Mouse (Mus musculus) intestine, embryonic 15.5 days (tissue): Measurements from ENCODE around the gene Mapk8ip2. TPM values are rescaled to one million over a fixed set of nuclear protein-coding genes. Genes with fewer than 3 reads are reported as not detected.
"Not testable (repeated sequence)": the region's sequence is repeated elsewhere in the genome, so short reads cannot be mapped to it uniquely, and the experiment has no call there.

Source experiments
- ATAC-seq: fragments of 200-750 bp; cut with Nextera tagmentation; 2 replicates; pipeline ENCODE4 v1.8.0; 2017; ENCODE audit warnings: moderate TSS enrichment, moderate library complexity
- H3K27ac ChIP-seq: fragments of 300-500 bp; sonication (generic); 2 replicates; pipeline ENCODE4 v1.5.1; 2015; ENCODE audit warnings: mild to moderate bottlenecking, inconsistent platforms
- H3K27me3 ChIP-seq: fragments of 300-500 bp; sonication (generic); replicated peaks from 2 replicates; pipeline ENCODE4 v1.6.1; 2015; ENCODE audit warnings: inconsistent platforms
- H3K36me3 ChIP-seq: fragments of 300-500 bp; sonication (generic); 2 replicates; pipeline ENCODE4 v1.6.1; 2015; ENCODE audit warnings: inconsistent platforms
- H3K4me1 ChIP-seq: fragments of 300-500 bp; sonication (generic); replicated peaks from 2 replicates; pipeline ENCODE4 v1.6.1; 2015; ENCODE audit warnings: inconsistent platforms
- H3K4me2 ChIP-seq: fragments of 300-500 bp; sonication (generic); replicated peaks from 2 replicates; pipeline ENCODE4 v1.6.1; 2015; ENCODE audit warnings: mild to moderate bottlenecking, inconsistent platforms
- H3K4me3 ChIP-seq: fragments of 300-500 bp; sonication (generic); replicated peaks from 2 replicates; pipeline ENCODE4 v1.5.1; 2015; ENCODE audit warnings: inconsistent platforms
- H3K9ac ChIP-seq: fragments of 300-500 bp; sonication (generic); 2 replicates; pipeline ENCODE4 v1.6.1; 2015; ENCODE audit warnings: inconsistent platforms
- H3K9me3 ChIP-seq: fragments of 300-500 bp; sonication (generic); 2 replicates; pipeline ENCODE4 v1.6.1; 2016; ENCODE audit warnings: inconsistent platforms
- WGBS: fragments of 180-500 bp; shearing (Covaris S2); methylation state at CpG from one replicate; pipeline ENCODE4 v1.1.7; 2015; 5-methylcytosine and 5-hydroxymethylcytosine counted together
- polyA plus RNA-seq: library from polyadenylated mRNA; unstranded; fragments of >200 nt; fragmentation: Nextera tagmentation; extraction: Ambion mirVana; gene quantifications from 2 replicates; pipeline ENCODE4 v1.2.1, GENCODE M21; 2015

Mapk8ip2 gene
- polyA plus RNA-seq, 1 experiment from 2014 or later: 4.1 TPM

DNA sequence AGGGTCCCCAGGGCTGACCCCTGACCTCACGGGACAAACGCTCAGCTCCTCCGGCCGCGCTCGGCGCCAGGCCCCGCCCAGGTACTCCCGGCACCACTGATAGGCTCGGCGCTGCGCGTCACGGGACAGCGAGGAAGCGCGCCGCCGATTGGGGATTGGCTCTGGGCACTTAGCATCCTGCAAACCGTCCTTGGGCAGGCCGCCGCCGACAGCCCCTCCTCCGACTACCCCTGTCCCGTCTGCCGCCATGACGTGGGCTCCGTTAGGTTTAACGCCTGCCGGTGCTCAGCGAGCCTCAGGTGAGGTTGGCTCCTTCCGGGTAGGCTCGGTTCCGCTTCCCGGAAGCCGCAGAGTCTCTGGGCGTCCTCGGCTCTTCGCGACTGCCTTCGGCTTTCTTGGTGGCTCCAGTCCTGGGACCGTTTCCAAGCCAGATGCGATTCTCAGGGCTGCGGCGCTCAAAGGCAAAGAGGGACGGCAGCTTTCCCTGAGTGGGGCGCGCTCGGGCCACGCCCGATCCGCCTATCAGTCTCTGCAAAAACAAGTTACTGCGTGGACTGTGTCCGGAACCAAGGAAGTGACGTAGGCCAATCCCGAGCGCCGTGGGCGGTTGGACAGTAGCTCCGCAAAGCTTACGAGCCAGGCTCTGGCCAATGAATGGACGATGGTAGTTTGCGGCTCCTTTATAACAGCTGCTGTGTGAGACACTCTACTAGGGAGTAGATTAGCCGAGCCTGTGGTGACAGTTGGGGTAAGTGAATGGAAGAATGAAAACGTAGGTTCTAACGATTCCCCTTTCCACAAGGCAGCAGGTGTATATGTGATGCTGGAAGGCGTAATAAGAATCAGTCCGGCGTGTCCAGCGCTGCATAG, 24.1 kb upstream of the Mapk8ip2 start, which contains the start of the genes C730034F03Rik, Gm44502 and Chkb:
Gene C730034F03Rik (plus strand): TSS at position 238 of the 870 bp plus-strand sequence.
Gene Gm44502 (minus strand): TSS at position 345 of the 870 bp plus-strand sequence.
Gene Chkb (minus strand): TSS at position 557 of the 870 bp plus-strand sequence.
- Histone ChIP-seq H3K4me1 (0 out of 2 replicates have a peak, but pooled peaks cover 4% of the 10 kb centered on the region), H3K27me3 (no peaks in the 10 kb centered on the region), H3K36me3 (peaks cover 15% of the 10 kb centered on the region), H3K27ac (peak within 1 kb of the TSS; percentile 99), H3K4me3 (peak within 1 kb of the TSS; percentile 81), H3K9me3 (no peaks in the 10 kb centered on the region), H3K4me2 (peak within 1 kb of the TSS; percentile 88), H3K9ac (peak within 1 kb of the TSS; percentile 83)
- WGBS: under 1% methylated on average over 70 of the region's 70 CpGs
- ATAC-seq: peak; percentile 96

DNA sequence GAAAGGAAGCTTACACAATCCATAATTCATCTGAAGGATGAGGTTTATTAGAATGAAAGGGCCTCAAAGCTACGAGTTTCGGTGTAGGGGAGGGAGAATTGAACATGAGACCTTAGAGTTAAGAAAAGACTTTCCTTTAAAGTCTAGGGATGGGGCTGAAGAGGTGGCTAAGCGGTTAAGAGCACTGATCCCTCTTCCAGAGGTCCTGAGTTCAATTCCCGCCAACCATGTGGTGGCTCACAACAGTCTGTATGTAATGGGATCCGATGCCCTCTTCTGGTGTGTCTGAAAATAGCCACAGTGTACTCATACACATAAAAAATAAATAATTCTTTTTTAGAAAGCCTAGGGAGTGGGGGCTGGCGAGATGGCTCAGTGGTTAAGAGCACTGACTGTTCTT, 23.4 kb upstream of the Mapk8ip2 start:
- Histone ChIP-seq H3K4me3 (peak overlapping the region; percentile 81), H3K36me3 (peaks cover 15% of the 10 kb centered on the region), H3K4me1 (0 out of 2 replicates have a peak, but pooled peaks cover 4% of the 10 kb centered on the region), H3K9me3 (no peaks in the 10 kb centered on the region), H3K27me3 (no peaks in the 10 kb centered on the region), H3K9ac (peak overlapping the region; percentile 83), H3K4me2 (peak overlapping the region; percentile 88), H3K27ac (peak overlapping the region; percentile 99)
- ATAC-seq: no peak
- WGBS: 54% methylated on average over 6 of the region's 6 CpGs

DNA sequence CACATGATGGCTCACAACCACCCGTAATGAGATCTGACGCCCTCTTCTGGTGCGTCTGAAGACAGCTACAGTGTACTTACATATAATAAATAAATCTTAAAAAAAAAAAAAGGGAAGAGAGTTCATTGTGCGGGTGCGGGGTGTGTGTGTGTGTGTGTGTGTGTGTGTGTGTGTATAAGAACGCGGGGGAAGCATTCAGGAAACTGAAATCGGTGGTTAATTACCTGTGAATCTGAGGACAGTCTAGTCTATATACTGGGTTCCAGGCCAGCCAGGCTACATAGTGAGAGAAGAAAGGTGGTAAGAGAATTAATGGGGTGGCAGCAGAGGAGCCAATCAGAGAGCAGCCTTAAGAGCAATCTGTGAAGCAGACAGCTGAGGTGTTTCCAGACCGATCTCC, 22.9 kb upstream of the Mapk8ip2 start:
- not testable (repeated sequence) for H3K9me3 ChIP-seq, H3K4me1 ChIP-seq, H3K27ac ChIP-seq, H3K4me2 ChIP-seq, ATAC-seq, H3K27me3 ChIP-seq, H3K9ac ChIP-seq, H3K4me3 ChIP-seq
- peaks cover 15% of the 10 kb centered on the region for H3K36me3 ChIP-seq
- 67% methylated on average over 9 of the region's 9 CpGs for WGBS

DNA sequence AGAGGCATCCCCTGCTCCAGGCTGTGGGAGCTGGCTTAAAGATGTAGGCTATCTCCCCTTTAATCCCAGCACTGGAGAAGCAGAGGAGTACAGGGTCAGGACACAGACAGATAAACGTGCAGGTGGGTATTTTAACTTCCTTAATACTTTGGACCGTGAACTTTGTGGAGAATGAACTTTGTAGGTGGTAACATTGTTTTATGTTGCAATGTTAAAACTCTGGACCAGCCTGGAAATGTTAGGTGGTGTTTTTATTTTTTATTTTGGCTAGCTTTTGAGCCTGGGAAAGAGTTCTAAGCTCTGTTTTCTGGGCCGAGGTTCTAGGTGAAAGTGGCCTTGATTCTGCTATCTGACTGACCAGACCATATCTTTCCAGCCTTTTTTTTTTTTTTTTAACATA, 22.4 kb upstream of the Mapk8ip2 start:
- H3K36me3 ChIP-seq: peaks cover 13% of the 10 kb centered on the region
- WGBS: 75% methylated on average over 3 of the region's 3 CpGs
- no peak for ATAC-seq
- H3K4me2 ChIP-seq: no peak overlapping the region
- no peak overlapping the region for H3K4me3 ChIP-seq
- H3K27me3 ChIP-seq: no peaks in the 10 kb centered on the region
- H3K4me1 ChIP-seq: 0 out of 2 replicates have a peak, but pooled peaks cover 4% of the 10 kb centered on the region
- H3K9me3 ChIP-seq: no peaks in the 10 kb centered on the region
- no peak overlapping the region for H3K27ac ChIP-seq
- H3K9ac ChIP-seq: no peak overlapping the region

DNA sequence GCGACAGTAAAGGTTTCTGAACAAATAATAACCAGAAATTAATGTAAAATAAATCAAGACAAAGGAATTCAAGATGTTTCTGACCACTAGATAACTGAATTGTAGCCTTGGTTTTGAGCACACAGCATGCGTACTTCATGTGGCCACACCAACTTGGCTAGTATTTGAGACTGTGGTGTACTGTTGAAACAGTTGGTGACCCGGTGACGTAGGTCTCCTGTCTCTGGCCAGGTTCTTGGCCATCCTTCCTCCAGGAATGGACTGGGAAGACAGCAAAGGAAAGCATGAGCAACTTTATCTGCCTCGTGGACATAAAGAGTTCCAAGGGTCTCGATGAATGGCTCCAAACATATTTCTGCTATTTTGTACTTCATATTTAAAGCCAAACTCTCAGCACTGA, 21.9 kb upstream of the Mapk8ip2 start:
- 88% methylated on average over 6 of the region's 6 CpGs for WGBS

DNA sequence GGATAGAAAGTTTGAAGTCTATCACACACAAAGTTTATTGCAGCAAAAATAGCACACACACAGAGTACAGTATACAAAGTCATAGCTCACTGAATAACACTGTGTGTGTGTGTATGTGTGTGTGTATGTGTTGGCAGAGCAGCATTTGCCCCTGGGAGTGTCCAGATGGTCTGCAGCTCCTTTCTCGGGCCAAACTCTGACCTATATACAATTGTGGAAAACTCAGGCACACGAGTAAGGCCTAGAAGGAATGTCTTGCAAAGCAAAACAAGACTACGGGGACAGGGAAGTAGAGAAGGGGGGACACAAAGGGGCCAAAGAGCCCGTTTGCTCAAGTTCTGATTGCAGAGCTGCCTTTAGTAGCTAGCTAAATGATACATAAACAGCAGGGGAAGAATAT, 20.8 kb upstream of the Mapk8ip2 start:
- H3K4me2 ChIP-seq: no peak overlapping the region
- H3K9ac ChIP-seq: no peak overlapping the region
- H3K4me3 ChIP-seq: no peak overlapping the region
- no peak for ATAC-seq
- peaks cover 2% of the 10 kb centered on the region; the same call in 1 of the 2 replicates for H3K36me3 ChIP-seq
- no peaks in the 10 kb centered on the region for H3K27me3 ChIP-seq
- H3K27ac ChIP-seq: no peak overlapping the region
- H3K9me3 ChIP-seq: no peaks in the 10 kb centered on the region
- 78% methylated on average over 4 of the region's 4 CpGs for WGBS
- H3K4me1 ChIP-seq: 0 out of 2 replicates have a peak, but pooled peaks cover 4% of the 10 kb centered on the region

More for the DNA sequence above, 21.9 kb upstream of the Mapk8ip2 start:
- Histone ChIP-seq H3K9me3 (no peaks in the 10 kb centered on the region), H3K27me3 (no peaks in the 10 kb centered on the region), H3K36me3 (peaks cover 8% of the 10 kb centered on the region), H3K4me2 (no peak overlapping the region), H3K4me3 (no peak overlapping the region), H3K4me1 (0 out of 2 replicates have a peak, but pooled peaks cover 4% of the 10 kb centered on the region), H3K27ac (no peak overlapping the region), H3K9ac (no peak overlapping the region)
- ATAC-seq: no peak

DNA sequence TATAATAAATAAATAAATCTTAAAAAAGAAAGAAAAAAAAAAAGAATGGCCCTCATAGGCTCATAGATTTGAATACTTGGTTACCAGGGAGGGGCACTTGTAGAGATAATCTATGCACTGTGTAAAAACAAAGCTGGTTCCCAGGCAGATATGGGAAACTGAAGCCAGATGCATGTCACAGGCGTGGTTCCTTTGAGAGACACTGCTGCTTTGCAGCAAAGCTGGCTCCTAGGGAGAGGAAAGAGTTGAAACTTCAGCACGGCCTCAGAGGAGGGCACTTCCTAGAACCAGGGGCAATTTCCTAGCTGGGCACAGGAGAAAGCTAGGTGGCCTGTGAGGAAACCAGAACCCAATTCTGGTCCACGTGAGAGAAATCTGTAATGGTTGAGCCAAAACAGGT, 19.6 kb upstream of the Mapk8ip2 start:
- no peaks in the 10 kb centered on the region for H3K9me3 ChIP-seq
- H3K4me2 ChIP-seq: no peak overlapping the region
- no peak for ATAC-seq
- H3K27ac ChIP-seq: no peak overlapping the region
- no peaks in the 10 kb centered on the region for H3K36me3 ChIP-seq
- H3K9ac ChIP-seq: no peak overlapping the region
- H3K27me3 ChIP-seq: no peaks in the 10 kb centered on the region
- no peak overlapping the region for H3K4me3 ChIP-seq
- no peaks in the 10 kb centered on the region for H3K4me1 ChIP-seq
- 68% methylated on average over 3 of the region's 3 CpGs for WGBS

DNA sequence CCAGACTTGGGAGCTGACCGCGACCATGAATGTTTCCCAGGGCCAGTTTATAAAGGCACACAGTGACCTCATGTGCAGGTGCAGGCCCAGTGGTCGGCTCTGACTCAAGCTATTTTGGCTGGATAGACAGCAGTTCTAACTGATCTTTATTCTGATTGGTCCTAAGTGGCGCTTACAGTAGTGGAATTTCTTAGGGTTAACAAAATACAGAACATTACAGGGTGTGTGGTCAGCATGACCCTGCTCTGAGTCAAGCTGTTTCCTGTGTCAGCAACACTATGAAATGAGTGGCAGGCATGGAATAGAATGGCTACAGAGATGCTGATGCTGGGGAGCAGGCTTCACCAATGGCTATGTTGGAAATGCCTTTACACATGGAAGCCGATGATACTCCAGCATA, 17.8 kb upstream of the Mapk8ip2 start:
- Histone ChIP-seq H3K9me3 (no peaks in the 10 kb centered on the region), H3K4me1 (no peaks in the 10 kb centered on the region), H3K36me3 (no peaks in the 10 kb centered on the region), H3K4me3 (no peak overlapping the region), H3K4me2 (no peak overlapping the region), H3K27me3 (no peaks in the 10 kb centered on the region), H3K9ac (no peak overlapping the region), H3K27ac (no peak overlapping the region)
- no peak for ATAC-seq
- WGBS: 83% methylated on average over 5 of the region's 5 CpGs

DNA sequence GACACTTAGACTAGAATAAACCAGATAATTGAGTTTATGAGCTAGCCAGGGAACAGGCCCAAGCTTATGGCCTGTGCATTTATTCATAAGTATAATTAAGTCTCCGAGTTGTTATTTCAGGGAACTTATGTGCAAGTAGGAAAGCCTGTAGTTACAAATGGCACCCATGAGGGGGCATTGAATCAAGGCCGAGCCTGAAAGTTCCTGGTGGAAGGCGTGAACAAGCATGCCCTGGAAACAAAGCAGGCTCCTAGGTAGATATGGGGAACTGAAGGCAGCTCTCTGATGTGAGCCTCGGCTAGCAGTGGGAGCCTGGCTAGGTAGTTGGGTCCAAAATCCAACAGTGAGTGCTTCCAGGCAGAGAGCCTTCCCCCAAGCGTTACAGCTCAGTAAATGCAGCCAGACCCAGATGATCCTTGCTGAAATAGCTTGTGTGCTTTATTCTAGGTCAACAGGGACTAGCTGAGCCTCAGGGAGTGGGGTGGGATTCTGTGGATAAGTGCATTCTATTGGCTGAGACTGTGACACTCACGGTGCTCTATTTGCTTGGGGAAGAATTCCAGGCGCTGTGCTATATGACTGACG, 11.1 kb upstream of the Mapk8ip2 start:
- Histone ChIP-seq H3K9ac (no peak overlapping the region), H3K27ac (no peak overlapping the region), H3K4me1 (no peaks in the 10 kb centered on the region), H3K9me3 (no peaks in the 10 kb centered on the region), H3K27me3 (no peaks in the 10 kb centered on the region), H3K4me2 (no peak overlapping the region), H3K4me3 (no peak overlapping the region), H3K36me3 (no peaks in the 10 kb centered on the region)
- no peak for ATAC-seq
- 40% methylated on average over 8 of the region's 8 CpGs for whole genome bisulfite sequencing

DNA sequence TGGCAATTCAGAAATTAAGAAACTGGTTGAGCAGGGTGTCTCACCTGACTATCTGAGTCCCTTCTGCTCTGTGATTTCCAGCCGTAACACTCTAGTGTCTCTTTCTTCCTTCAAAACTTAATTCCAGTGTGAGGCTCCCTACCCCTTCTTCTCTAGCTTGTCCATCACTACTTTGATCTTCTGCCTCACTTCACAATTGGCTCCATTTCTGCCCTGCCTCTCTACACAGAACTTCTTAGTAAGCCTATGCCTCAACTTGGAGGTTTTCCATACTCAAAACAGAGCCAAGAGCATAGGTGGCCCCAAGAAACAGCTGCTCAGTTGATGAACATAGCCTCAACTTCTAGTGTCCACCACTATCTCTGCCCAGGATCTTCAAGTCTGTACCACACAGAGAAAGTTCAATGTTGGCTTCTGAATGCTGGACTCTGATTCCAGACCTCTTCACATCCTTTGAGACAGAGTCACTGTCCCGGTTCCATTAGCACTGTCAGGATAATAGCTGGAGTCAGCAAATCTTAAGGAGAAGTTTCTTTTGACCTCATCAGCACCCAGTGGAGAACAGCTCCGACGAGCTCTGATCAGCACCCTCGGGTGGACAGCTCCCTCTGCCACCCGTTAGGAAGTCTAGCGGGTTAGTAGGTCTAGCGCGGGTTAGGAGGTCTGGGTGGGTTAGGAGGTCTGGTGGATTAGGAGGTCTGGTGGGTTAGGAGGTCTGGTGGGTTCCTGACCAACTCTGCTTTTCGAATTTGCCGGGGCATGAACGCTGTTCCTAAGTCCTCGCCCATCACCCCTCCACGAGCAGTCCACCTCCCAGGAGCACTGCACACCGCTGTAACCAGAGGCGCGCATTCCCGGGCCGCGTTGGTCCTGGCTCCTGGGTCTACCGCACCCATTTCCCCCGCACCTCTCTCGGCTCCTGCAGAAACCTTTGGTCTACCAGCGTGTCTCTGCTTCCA, 528 bp upstream of the Mapk8ip2 start:
- Histone ChIP-seq H3K9ac (no peak overlapping the region), H3K27ac (no peak overlapping the region; the same call in 1 of the 2 replicates), H3K9me3 (no peaks in the 10 kb centered on the region), H3K4me3 (peak overlapping the region; percentile 43), H3K27me3 (peaks cover 21% of the 10 kb centered on the region), H3K36me3 (no peaks in the 10 kb centered on the region), H3K4me1 (peaks cover 8% of the 10 kb centered on the region), H3K4me2 (peak overlapping the region; percentile 78)
- 5% methylated on average over 24 of the region's 24 CpGs for WGBS
- ATAC-seq: peak; percentile 82

DNA sequence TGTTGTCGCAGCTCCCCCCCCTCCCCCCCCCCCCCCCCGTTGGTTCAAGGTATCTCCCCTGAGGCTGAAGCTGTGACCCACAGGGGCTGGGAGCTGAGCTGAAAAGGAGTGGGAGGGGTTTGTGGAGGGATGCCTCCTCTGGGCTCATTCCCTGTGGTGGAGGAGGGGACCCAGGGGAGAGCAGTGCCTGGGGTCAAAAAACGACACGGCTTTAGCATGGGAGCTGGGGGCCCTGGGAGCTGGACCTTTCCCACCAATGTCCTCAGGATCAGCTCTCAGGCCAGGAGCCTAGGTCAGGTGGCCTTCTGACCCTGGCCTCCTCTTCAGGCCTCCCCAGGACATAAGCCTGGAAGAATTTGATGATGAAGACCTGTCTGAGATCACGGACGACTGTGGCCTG, 1.1 kb downstream of the Mapk8ip2 start:
- Histone ChIP-seq H3K4me3 (no peak overlapping the region), H3K27me3 (peaks cover 19% of the 10 kb centered on the region), H3K36me3 (no peaks in the 10 kb centered on the region), H3K27ac (no peak overlapping the region), H3K4me1 (peaks cover 8% of the 10 kb centered on the region), H3K9ac (no peak overlapping the region), H3K4me2 (peak overlapping the region; percentile 78), H3K9me3 (no peaks in the 10 kb centered on the region)
- no peak for ATAC-seq
- WGBS: 32% methylated on average over 5 of the region's 6 CpGs
